Mouse (Mus musculus) kidney, adult 2 months (tissue): ENCODE data around the gene Usp36. TPM values are rescaled to one million over a fixed set of nuclear protein-coding genes. Genes with fewer than 3 reads are reported as not detected.

Source experiments
- DNase-seq: peaks from one replicate; pipeline ENCODE4 v3.0.0; 2021
- H3K27ac ChIP-seq: fragments of 200-500 bp; 2 replicates; pipeline ENCODE4 v1.5.1; 2012; ENCODE audit warnings: low read depth, low read length, control low read depth, inconsistent platforms; ENCODE audit not compliant: insufficient read depth
- H3K27me3 ChIP-seq: fragments of 200-500 bp; replicated peaks from 2 replicates; pipeline ENCODE4 v1.6.1; 2012; ENCODE audit warnings: mild to moderate bottlenecking, moderate library complexity, low read length, inconsistent platforms; ENCODE audit not compliant: control insufficient read depth, insufficient read depth
- H3K36me3 ChIP-seq: fragments of 200-500 bp; 2 replicates; pipeline ENCODE4 v1.6.1; 2012; ENCODE audit warnings: mild to moderate bottlenecking, moderate library complexity, low read length, inconsistent platforms; ENCODE audit not compliant: control insufficient read depth, insufficient read depth
- H3K4me1 ChIP-seq: fragments of 200-500 bp; 2 replicates; pipeline ENCODE4 v1.6.1; 2011; ENCODE audit warnings: low read length; ENCODE audit not compliant: control insufficient read depth, insufficient read depth
- H3K4me3 ChIP-seq: fragments of 200-500 bp; 2 replicates; pipeline ENCODE4 v1.5.1; 2011; ENCODE audit warnings: mild to moderate bottlenecking, low read depth, low read length, control low read depth; ENCODE audit not compliant: insufficient read depth
- CTCF ChIP-seq: fragments of 200-500 bp; conservative IDR thresholded peaks from 2 replicates; pipeline ENCODE4 v1.5.1; 2011; ENCODE audit warnings: low read depth, mild to moderate bottlenecking, control low read depth, low read length, moderate library complexity, mixed read lengths; ENCODE audit not compliant: insufficient read depth, insufficient read length
- POLR2A ChIP-seq: fragments of 200-500 bp; IDR thresholded peaks from one replicate; pipeline ENCODE4 v1.6.1; 2011; ENCODE audit warnings: low read depth, low read length, control low read depth
- WGBS: fragments of 180-500 bp; shearing (Covaris S2); methylation state at CpG from one replicate; pipeline ENCODE4 v1.1.7; 2018; 5-methylcytosine and 5-hydroxymethylcytosine counted together
- polyA plus RNA-seq: library from polyadenylated mRNA; depleted of rRNA; stranded (reverse); fragments of >200 nt; gene quantifications from 2 replicates; pipeline ENCODE4 v1.2.3, GENCODE M21; 2012; rRNA removed

Gene Usp36
- polyA plus RNA-seq, 1 experiment = 11.2 TPM

- no peaks in the 10 kb centered on the region for H3K27me3 ChIP-seq
- H3K27ac ChIP-seq = peak overlapping the region; percentile 66
- TF ChIP-seq CTCF (no peak), POLR2A (no peak)
- no peak overlapping the region for H3K4me3 ChIP-seq
- WGBS = 22% methylated on average over 10 of the region's 10 CpGs
- H3K36me3 ChIP-seq = no peaks in the 10 kb centered on the region
- peaks cover 50% of the 10 kb centered on the region for H3K4me1 ChIP-seq
- peak; percentile 84 for DNase-seq
These were observed 78.1 kb downstream of the Usp36 start for GRCm38 (mm10) chr11:118211749-118212635.

GRCm38 (mm10) chr11:118210962-118211361 is 79.1 kb downstream of the Usp36 start:
- H3K36me3 ChIP-seq = no peaks in the 10 kb centered on the region
- H3K4me3 ChIP-seq = no peak overlapping the region
- peak; percentile 65 for DNase-seq
- TF ChIP-seq POLR2A (no peak), CTCF (no peak)
- no peaks in the 10 kb centered on the region for H3K27me3 ChIP-seq
- peaks cover 42% of the 10 kb centered on the region for H3K4me1 ChIP-seq
- 58% methylated on average over 5 of the region's 5 CpGs for WGBS
- H3K27ac ChIP-seq = peak overlapping the region; percentile 66

GRCm38 (mm10) chr11:118210116-118210515 is 79.9 kb downstream of the Usp36 start:
- H3K27me3 ChIP-seq = no peaks in the 10 kb centered on the region
- no peak for DNase-seq
- no peaks in the 10 kb centered on the region for H3K36me3 ChIP-seq
- peaks cover 42% of the 10 kb centered on the region for H3K4me1 ChIP-seq
- 66% methylated on average over 4 of the region's 4 CpGs for WGBS
- TF ChIP-seq POLR2A (no peak), CTCF (no peak)
- no peak overlapping the region for H3K4me3 ChIP-seq
- no peak overlapping the region for H3K27ac ChIP-seq

Other genes starting within 250 kb of the Usp36 start
- gene Dnah17, start 159.6 kb downstream of the Usp36 start, polyA plus RNA-seq = 0.08 and 0.19 TPM in 2 replicates
- gene Cyth1, start 41.7 kb downstream of the Usp36 start, polyA plus RNA-seq = 18.9 and 19.5 TPM in 2 replicates
- 0.06 and 0.07 TPM in 2 replicates for gene Cep295nl, start 52.3 kb upstream of the Usp36 start, polyA plus RNA-seq
- 78.7 and 83.3 TPM in 2 replicates for gene Timp2, start 65.5 kb upstream of the Usp36 start, polyA plus RNA-seq
- 360 and 363 TPM in 2 replicates for gene Lgals3bp, start 111.8 kb upstream of the Usp36 start, polyA plus RNA-seq
- gene Cant1, start 128.8 kb upstream of the Usp36 start, polyA plus RNA-seq = 42.6 and 53.0 TPM in 2 replicates
- gene C1qtnf1, start 138.0 kb upstream of the Usp36 start, polyA plus RNA-seq = 22.8 and 24.2 TPM in 2 replicates
- 10.5 and 12.3 TPM in 2 replicates for gene Engase, start 186.6 kb upstream of the Usp36 start, polyA plus RNA-seq